ENCODE assay signal across 1 mouse cellular context in the genomic region with DNA sequence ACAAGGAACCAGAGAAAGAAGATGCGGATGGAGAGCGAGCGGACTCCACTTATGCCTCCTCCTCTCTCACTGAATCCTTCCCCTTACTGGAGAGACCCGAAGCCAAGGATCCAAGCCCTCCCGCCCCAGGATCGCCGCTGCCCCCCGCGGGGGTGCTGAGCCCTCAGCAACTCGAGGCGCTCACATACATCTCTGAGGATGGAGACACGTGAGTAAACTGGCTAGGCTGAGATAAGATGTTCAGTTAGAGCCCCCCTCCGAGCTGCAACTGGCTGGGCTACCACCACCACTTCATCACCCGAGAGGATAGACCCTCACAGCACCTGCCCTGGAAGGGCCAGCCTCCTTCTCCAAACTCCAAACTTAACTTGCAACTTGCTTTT.
TF ChIP-seq lines count a peak whose summit lies in the region.

No protein-coding gene starts in this region.

TF ChIP-seq in myocyte, 11 proteins besides CTCF, POLR2A, EP300 and RAD21 (continued from another document):
- TF ChIP-seq TCF3 (IDR thresholded peaks at IDR 0.05; ENCODE audit: insufficient read length, low read depth) (no peak), SRF (IDR thresholded peaks at IDR 0.05; ENCODE audit: control insufficient read depth, insufficient read length, low read depth) (no peak), USF1 (IDR thresholded peaks at IDR 0.05; ENCODE audit: low read depth) (no peak), MAX (IDR thresholded peaks at IDR 0.05; ENCODE audit: low read depth) (no peak), TCF12 (IDR thresholded peaks at IDR 0.05; ENCODE audit: insufficient read depth, poor library complexity, severe bottlenecking) (no peak)
